Comparison of ENCODE assay signal across 11 mouse cellular contexts in genomic region chr5:50006915-50007658, GRCm38 (mm10). TPM values are rescaled to one million over a fixed set of nuclear protein-coding genes. Genes with fewer than 3 reads are reported as not detected.
DNase-seq lines count a peak whose midpoint lies in the region; ATAC-seq and TF ChIP-seq lines count a peak whose summit lies in the region.
"Had no signal": no experiment of that assay in that cellular context is flagged by ENCODE, and none has a peak within 500 bp of the region (broad histone marks: within the 10 kb centered on the region; RNA-seq: fewer than 3 reads in every experiment).

No protein-coding gene starts in this region.

- no peaks in the 10 kb centered on the region for H3K27me3 ChIP-seq in limb, embryonic 14.5 days (ENCODE audit: control insufficient read depth, insufficient read depth, low read length)
- H3K27me3 ChIP-seq in limb, embryonic 10.5 days (ENCODE audit: low read depth, poor library complexity, severe bottlenecking): no peaks in the 10 kb centered on the region
- H3K27me3 ChIP-seq in forebrain, postnatal 0 days (ENCODE audit: insufficient read depth, low read length): no peaks in the 10 kb centered on the region

- no peak for ATAC-seq in limb, embryonic 14.5 days (ENCODE audit: low FRiP score, low read depth)
- ATAC-seq in forebrain, postnatal 0 days: no peak

- H3K4me2 ChIP-seq in limb, embryonic 14.5 days (replicated peaks; ENCODE audit: low read depth, low read length, severe bottlenecking): no peak overlapping the region
- H3K4me2 ChIP-seq in forebrain, postnatal 0 days (ENCODE audit: low read depth): no peak overlapping the region

- H3K9me3 ChIP-seq in limb, embryonic 14.5 days (ENCODE audit: control insufficient read depth, low read length): no peaks in the 10 kb centered on the region
- H3K9me3 ChIP-seq in limb, embryonic 10.5 days (replicated peaks): no peaks in the 10 kb centered on the region
- no peaks in the 10 kb centered on the region for H3K9me3 ChIP-seq in forebrain, postnatal 0 days (ENCODE audit: low read length)

- H3K4me3 ChIP-seq in limb, embryonic 14.5 days (replicated peaks; ENCODE audit: low read length): no peak overlapping the region
- no peak overlapping the region for H3K4me3 ChIP-seq in limb, embryonic 10.5 days
- H3K4me3 ChIP-seq in forebrain, postnatal 0 days (ENCODE audit: low read depth, low read length): no peak overlapping the region
- H3K4me3 ChIP-seq: erythroblast, embryonic 14.5 days had no signal

- WGBS in limb, embryonic 14.5 days: 88% methylated on average over 9 of the region's 9 CpGs
- WGBS in limb, embryonic 10.5 days: 93% methylated on average over 9 of the region's 9 CpGs
- WGBS in forebrain, postnatal 0 days: 82% methylated on average over 9 of the region's 9 CpGs

- no peak overlapping the region for H3K9ac ChIP-seq in limb, embryonic 14.5 days (ENCODE audit: low read depth, low read length, severe bottlenecking)
- H3K9ac ChIP-seq in forebrain, postnatal 0 days: no peak overlapping the region

- no peak for TF ChIP-seq CTCF in forebrain, postnatal 0 days (IDR thresholded peaks at IDR 0.05; ENCODE audit: low read depth)

- no peak for TF ChIP-seq POLR2A in limb, embryonic 14.5 days (IDR thresholded peaks at IDR 0.05; ENCODE audit: borderline replicate concordance, extremely low read depth, insufficient read depth, insufficient read length)

- H3K4me1 ChIP-seq in limb, embryonic 14.5 days (ENCODE audit: control insufficient read depth, insufficient read depth, low read length): no peaks in the 10 kb centered on the region
- H3K4me1 ChIP-seq in limb, embryonic 10.5 days: no peaks in the 10 kb centered on the region
- H3K4me1 ChIP-seq in forebrain, postnatal 0 days (ENCODE audit: insufficient read depth): no peaks in the 10 kb centered on the region

- H3K36me3 ChIP-seq in limb, embryonic 14.5 days (ENCODE audit: control insufficient read depth, insufficient read depth, low read length): peaks cover 29% of the 10 kb centered on the region
- peaks cover 81% of the 10 kb centered on the region for H3K36me3 ChIP-seq in limb, embryonic 10.5 days
- peaks cover 2% of the 10 kb centered on the region; the same call in 1 of the 2 replicates for H3K36me3 ChIP-seq in forebrain, postnatal 0 days (ENCODE audit: insufficient read depth)

- DNase-seq in limb, embryonic 14.5 days (ENCODE audit: low spot score): peak; percentile 23
- DNase-seq in limb, embryonic 10.5 days (ENCODE audit: low spot score): no peak
- peak; percentile 18 for DNase-seq in adrenal gland, postnatal 25 days
- DNase-seq in kidney, postnatal 14 days: peak; percentile 40
- no peak for DNase-seq in spleen, postnatal 36 days (ENCODE audit: low spot score in 2 of 2)
- DNase-seq in layer of hippocampus, postnatal 25 days (ENCODE audit: extremely low spot score in 1 of 2, low spot score in 1 of 2): no peak
- DNase-seq in forebrain, postnatal 0 days: no peak
- DNase-seq: cerebellum, adult 9-10 months; gastrocnemius, postnatal 36 days; thymus, adult 2 months had no signal

- no peak overlapping the region for H3K27ac ChIP-seq in limb, embryonic 14.5 days (replicated peaks; ENCODE audit: low read depth, low read length)
- H3K27ac ChIP-seq in limb, embryonic 10.5 days: no peak overlapping the region
- no peak overlapping the region for H3K27ac ChIP-seq in forebrain, postnatal 0 days (ENCODE audit: low read depth, low read length)

RNA-seq across cellular contexts. Expression of gene Adgra3, which starts 51.7 kb away (rescaled TPM):
- 90.8 and 103 TPM in 2 replicates for polyA plus RNA-seq in limb, embryonic 14.5 days (2012; rRNA removed)
- 55.4 and 59.7 TPM in 2 replicates for polyA plus RNA-seq in limb, embryonic 14.5 days (2014; fragmentation: Nextera tagmentation; extraction: Ambion mirVana)
- polyA plus RNA-seq in limb, embryonic 10.5 days (2016; fragmentation: Nextera tagmentation; extraction: Ambion mirVana): 50.0 and 53.3 TPM in 2 replicates
- 51.8 and 58.4 TPM in 2 replicates for total RNA-seq in adrenal gland, postnatal 25 days (2021)
- total RNA-seq in layer of hippocampus, postnatal 25 days (2021): 10 to 100 TPM; 17.6 to 27.0 TPM
- 42.1 and 46.8 TPM in 2 replicates for total RNA-seq in forebrain, postnatal 0 days (2014; rRNA removed)
- 8.9 and 9.1 TPM in 2 replicates for polyA plus RNA-seq in forebrain, postnatal 0 days (2015; fragmentation: Nextera tagmentation; extraction: Ambion mirVana)

Comparison
In these comparisons a context has a peak if more than half of its experiments do, and no peak if none do; other contexts are left out.
1. DNase-seq: peak in limb, embryonic 14.5 days (single experiment), adrenal gland, postnatal 25 days (single experiment) and kidney, postnatal 14 days (single experiment); none in limb, embryonic 10.5 days (single experiment), spleen, postnatal 36 days (0 of 2), layer of hippocampus, postnatal 25 days (0 of 2) and forebrain, postnatal 0 days (single experiment).